Mouse (Mus musculus): ENCODE results near the gene Foxj3. TPM values are rescaled to one million over a fixed set of nuclear protein-coding genes. Genes with fewer than 3 reads are reported as not detected.
"Not testable (repeated sequence)": the region's sequence is repeated elsewhere in the genome, so short reads cannot be mapped to it uniquely, and the experiment has no call there.

Foxj3 gene
- polyA plus RNA-seq, 1 experiment from 2014 or later = 21.0 TPM

- 67% methylated on average over 4 of the region's 4 CpGs for WGBS
- ATAC-seq (ENCODE audit: borderline replicate concordance, extremely low read depth, low FRiP score, low TSS enrichment); H3K4me2 ChIP-seq; H3K27me3 ChIP-seq; H3K9me3 ChIP-seq; H3K9ac ChIP-seq; H3K4me3 ChIP-seq; H3K27ac ChIP-seq: not testable (repeated sequence)
- H3K36me3 ChIP-seq = peaks cover 37% of the 10 kb centered on the region
- peaks cover 22% of the 10 kb centered on the region for H3K4me1 ChIP-seq
Observed at GRCm38 (mm10) chr4:119628363-119628762, 91.6 kb downstream of the Foxj3 start.

GRCm38 (mm10) chr4:119631115-119631919 lies 94.5 kb downstream of the Foxj3 start:
- Histone ChIP-seq H3K27me3 (no peaks in the 10 kb centered on the region), H3K9ac (no peak overlapping the region), H3K27ac (peak overlapping the region; percentile 29; the same call in 1 of the 2 replicates), H3K9me3 (no peaks in the 10 kb centered on the region), H3K36me3 (peaks cover 20% of the 10 kb centered on the region), H3K4me2 (peak overlapping the region; percentile 18; the same call in 1 of the 2 replicates), H3K4me3 (no peak overlapping the region), H3K4me1 (peaks cover 29% of the 10 kb centered on the region)
- peak; percentile 57; the same call in 1 of the 2 replicates for ATAC-seq (ENCODE audit: borderline replicate concordance, extremely low read depth, low FRiP score, low TSS enrichment)
- WGBS = 28% methylated on average over 11 of the region's 11 CpGs

GRCm38 (mm10) chr4:119632721-119633120 lies 95.9 kb downstream of the Foxj3 start:
- no peak overlapping the region for H3K4me2 ChIP-seq
- no peak overlapping the region for H3K9ac ChIP-seq
- H3K4me1 ChIP-seq = peaks cover 33% of the 10 kb centered on the region
- 50% methylated on average over 7 of the region's 7 CpGs for WGBS
- ATAC-seq (ENCODE audit: borderline replicate concordance, extremely low read depth, low FRiP score, low TSS enrichment) = no peak
- no peaks in the 10 kb centered on the region for H3K9me3 ChIP-seq
- no peak overlapping the region for H3K27ac ChIP-seq
- no peak overlapping the region for H3K4me3 ChIP-seq
- no peaks in the 10 kb centered on the region for H3K27me3 ChIP-seq
- peaks cover 13% of the 10 kb centered on the region for H3K36me3 ChIP-seq

GRCm38 (mm10) chr4:119633342-119633741 lies 96.5 kb downstream of the Foxj3 start:
- Histone ChIP-seq H3K9me3 (no peaks in the 10 kb centered on the region), H3K27ac (0 out of 2 replicates have a peak overlapping the region, but pooled peaks have one; percentile 15)

GRCm38 (mm10) chr4:119633948-119634347 lies 97.1 kb downstream of the Foxj3 start:
- ATAC-seq (ENCODE audit: borderline replicate concordance, extremely low read depth, low FRiP score, low TSS enrichment) = no peak

More at GRCm38 (mm10) chr4:119633342-119633741, 96.5 kb downstream of the Foxj3 start:
- ATAC-seq (ENCODE audit: borderline replicate concordance, extremely low read depth, low FRiP score, low TSS enrichment) = no peak
- Histone ChIP-seq H3K36me3 (peaks cover 13% of the 10 kb centered on the region), H3K9ac (no peak overlapping the region), H3K4me1 (peaks cover 33% of the 10 kb centered on the region), H3K4me3 (no peak overlapping the region), H3K4me2 (no peak overlapping the region), H3K27me3 (no peaks in the 10 kb centered on the region)
- WGBS = 39% methylated on average over 7 of the region's 7 CpGs

GRCm38 (mm10) chr4:119634908-119635660 lies 98.3 kb downstream of the Foxj3 start:
- Histone ChIP-seq H3K36me3 (peaks cover 2% of the 10 kb centered on the region), H3K4me1 (peaks cover 33% of the 10 kb centered on the region), H3K4me3 (no peak overlapping the region), H3K4me2 (no peak overlapping the region), H3K27ac (no peak overlapping the region), H3K9ac (no peak overlapping the region), H3K9me3 (no peaks in the 10 kb centered on the region), H3K27me3 (no peaks in the 10 kb centered on the region)
- WGBS = 51% methylated on average over 6 of the region's 6 CpGs
- ATAC-seq (ENCODE audit: borderline replicate concordance, extremely low read depth, low FRiP score, low TSS enrichment) = no peak

More at GRCm38 (mm10) chr4:119633948-119634347, 97.1 kb downstream of the Foxj3 start:
- Histone ChIP-seq H3K27ac (no peak overlapping the region), H3K9me3 (no peaks in the 10 kb centered on the region), H3K27me3 (no peaks in the 10 kb centered on the region), H3K4me2 (no peak overlapping the region), H3K4me3 (no peak overlapping the region), H3K4me1 (peaks cover 33% of the 10 kb centered on the region), H3K9ac (no peak overlapping the region), H3K36me3 (peaks cover 12% of the 10 kb centered on the region)
- WGBS = 78% methylated on average over 3 of the region's 3 CpGs

GRCm38 (mm10) chr4:119635686-119636085 lies 98.9 kb downstream of the Foxj3 start:
- Histone ChIP-seq H3K27me3 (no peaks in the 10 kb centered on the region), H3K36me3 (no peaks in the 10 kb centered on the region), H3K4me3 (no peak overlapping the region), H3K9ac (no peak overlapping the region), H3K27ac (no peak overlapping the region), H3K4me2 (no peak overlapping the region), H3K4me1 (peaks cover 33% of the 10 kb centered on the region), H3K9me3 (no peaks in the 10 kb centered on the region)
- no peak for ATAC-seq (ENCODE audit: borderline replicate concordance, extremely low read depth, low FRiP score, low TSS enrichment)
- 73% methylated on average over 8 of the region's 8 CpGs for WGBS

GRCm38 (mm10) chr4:119636731-119637130 lies 99.9 kb downstream of the Foxj3 start:
- H3K4me3 ChIP-seq = no peak overlapping the region
- peaks cover 26% of the 10 kb centered on the region for H3K4me1 ChIP-seq
- no peaks in the 10 kb centered on the region for H3K27me3 ChIP-seq
- H3K27ac ChIP-seq = no peak overlapping the region
- WGBS = 63% methylated on average over 7 of the region's 7 CpGs
- H3K9ac ChIP-seq = no peak overlapping the region
- no peak for ATAC-seq (ENCODE audit: borderline replicate concordance, extremely low read depth, low FRiP score, low TSS enrichment)
- H3K4me2 ChIP-seq = no peak overlapping the region
- no peaks in the 10 kb centered on the region for H3K9me3 ChIP-seq
- H3K36me3 ChIP-seq = no peaks in the 10 kb centered on the region

GRCm38 (mm10) chr4:119637176-119637845 lies 100.5 kb downstream of the Foxj3 start, which contains the start of gene Guca2a:
Guca2a (plus strand) TSS chr4:119637704.
- peak; percentile 33; the same call in 1 of the 2 replicates for ATAC-seq (ENCODE audit: borderline replicate concordance, extremely low read depth, low FRiP score, low TSS enrichment)
- 45% methylated on average over 4 of the region's 4 CpGs for WGBS
- H3K9ac ChIP-seq = no peak within 1 kb of the TSS
- H3K27ac ChIP-seq = 0 out of 2 replicates have a peak within 1 kb of the TSS, but pooled peaks have one; percentile 15
- H3K4me1 ChIP-seq = peaks cover 21% of the 10 kb centered on the region
- H3K36me3 ChIP-seq = no peaks in the 10 kb centered on the region
- no peak within 1 kb of the TSS for H3K4me2 ChIP-seq
- H3K4me3 ChIP-seq = no peak within 1 kb of the TSS
- H3K9me3 ChIP-seq = no peaks in the 10 kb centered on the region
- H3K27me3 ChIP-seq = no peaks in the 10 kb centered on the region

- no peak overlapping the region for H3K4me3 ChIP-seq
- H3K27me3 ChIP-seq = no peaks in the 10 kb centered on the region
- no peak overlapping the region for H3K9ac ChIP-seq
- H3K4me2 ChIP-seq = no peak overlapping the region
- H3K27ac ChIP-seq = 0 out of 2 replicates have a peak overlapping the region, but pooled peaks have one; percentile 15
- WGBS = 61% methylated on average over 6 of the region's 6 CpGs
- H3K36me3 ChIP-seq = no peaks in the 10 kb centered on the region
- peaks cover 15% of the 10 kb centered on the region for H3K4me1 ChIP-seq
- H3K9me3 ChIP-seq = no peaks in the 10 kb centered on the region
- no peak for ATAC-seq (ENCODE audit: borderline replicate concordance, extremely low read depth, low FRiP score, low TSS enrichment)
Observed at GRCm38 (mm10) chr4:119637946-119638345, 101.1 kb downstream of the Foxj3 start.

- 52% methylated on average over 11 of the region's 11 CpGs for WGBS
Observed at GRCm38 (mm10) chr4:119638656-119639055, 101.9 kb downstream of the Foxj3 start.

More at GRCm38 (mm10) chr4:119638656-119639055, 101.9 kb downstream of the Foxj3 start:
- no peak for ATAC-seq (ENCODE audit: borderline replicate concordance, extremely low read depth, low FRiP score, low TSS enrichment)
- no peak overlapping the region for H3K4me3 ChIP-seq
- H3K9ac ChIP-seq = no peak overlapping the region
- no peak overlapping the region for H3K4me2 ChIP-seq
- H3K27ac ChIP-seq = no peak overlapping the region
- peaks cover 8% of the 10 kb centered on the region for H3K4me1 ChIP-seq
- H3K27me3 ChIP-seq = no peaks in the 10 kb centered on the region
- H3K9me3 ChIP-seq = no peaks in the 10 kb centered on the region
- H3K36me3 ChIP-seq = no peaks in the 10 kb centered on the region
